Mouse (Mus musculus) megakaryocyte, embryonic 14.5 days (primary cell): ENCODE measurements at regions not wholly inside any gene's neighbourhood (a gene's known extent, or its start where the extent isn't known, plus 50 kb on each side); places are given as distances from the start of the nearest gene placed in this dataset.

Experiments used
- H3K27me3 ChIP-seq: replicated peaks from 2 replicates; pipeline ENCODE3; 2012; ENCODE audit warnings: inconsistent platforms
- H3K36me3 ChIP-seq: replicated peaks from 2 replicates; pipeline ENCODE3; 2012; ENCODE audit warnings: low read length, inconsistent platforms, mixed read lengths
- H3K4me1 ChIP-seq: 2 replicates; pipeline ENCODE4 v1.6.1; 2012; ENCODE audit warnings: inconsistent platforms
- H3K4me3 ChIP-seq: replicated peaks from 2 replicates; pipeline ENCODE3; 2012; ENCODE audit warnings: moderate library complexity, mild to moderate bottlenecking, inconsistent platforms
- H3K9me3 ChIP-seq: 2 replicates; pipeline ENCODE4 v1.6.1; 2012; ENCODE audit warnings: inconsistent platforms
- FLI1 ChIP-seq: IDR thresholded peaks from 2 replicates; pipeline ENCODE4 v1.6.1; 2012; ENCODE audit warnings: low read length, inconsistent platforms, mixed read lengths
- GATA1 ChIP-seq: IDR thresholded peaks from 3 replicates; pipeline ENCODE4 v1.6.1; 2012; ENCODE audit warnings: mixed read lengths, low read length, inconsistent platforms, borderline replicate concordance

- no peak for TF ChIP-seq GATA1
- no peak for TF ChIP-seq FLI1
- H3K9me3 ChIP-seq = peaks cover 41% of the 10 kb centered on the region
- no peaks in the 10 kb centered on the region for H3K27me3 ChIP-seq
- no peaks in the 10 kb centered on the region for H3K36me3 ChIP-seq
- H3K4me3 ChIP-seq = no peak overlapping the region
- no peaks in the 10 kb centered on the region for H3K4me1 ChIP-seq
These were observed 227.4 kb upstream of the Pabpc6 start for GRCm38 (mm10) chr17:9896964-9897363.

DNA sequence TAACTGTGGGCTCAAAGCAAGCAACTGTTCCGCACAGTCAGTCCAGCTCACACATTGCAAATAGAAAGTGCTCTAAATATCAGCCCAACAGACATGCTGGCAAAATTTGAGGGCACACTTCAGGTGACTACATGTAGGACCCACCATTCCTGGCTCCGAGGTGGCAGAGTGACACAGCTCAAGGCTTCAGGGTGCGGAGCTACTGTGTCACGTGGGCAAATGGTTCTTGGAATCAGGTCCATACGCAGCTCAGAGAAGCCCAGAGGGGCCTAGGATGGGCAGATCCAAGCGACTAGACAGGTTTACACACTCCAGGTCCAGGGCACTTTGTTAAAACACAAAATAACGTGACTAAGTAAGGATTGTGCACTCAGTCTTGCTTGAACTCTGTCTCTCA lies 226.2 kb upstream of the Pabpc6 start:
- TF ChIP-seq GATA1 (no peak), FLI1 (no peak)
- no peaks in the 10 kb centered on the region for H3K27me3 ChIP-seq
- peaks cover 36% of the 10 kb centered on the region for H3K9me3 ChIP-seq
- H3K4me1 ChIP-seq = no peaks in the 10 kb centered on the region
- no peaks in the 10 kb centered on the region for H3K36me3 ChIP-seq
- no peak overlapping the region for H3K4me3 ChIP-seq

GRCm38 (mm10) chr17:9894828-9895685 lies 225.5 kb upstream of the Pabpc6 start:
- H3K36me3 ChIP-seq = no peaks in the 10 kb centered on the region
- peaks cover 36% of the 10 kb centered on the region for H3K9me3 ChIP-seq
- TF ChIP-seq FLI1 (no peak), GATA1 (no peak)
- H3K4me1 ChIP-seq = no peaks in the 10 kb centered on the region
- no peaks in the 10 kb centered on the region for H3K27me3 ChIP-seq
- H3K4me3 ChIP-seq = no peak overlapping the region

GRCm38 (mm10) chr17:9893966-9894365 lies 224.4 kb upstream of the Pabpc6 start:
- no peaks in the 10 kb centered on the region for H3K27me3 ChIP-seq
- no peak for TF ChIP-seq FLI1
- TF ChIP-seq GATA1 = no peak
- no peak overlapping the region for H3K4me3 ChIP-seq
- no peaks in the 10 kb centered on the region for H3K36me3 ChIP-seq
- H3K9me3 ChIP-seq = peaks cover 33% of the 10 kb centered on the region
- no peaks in the 10 kb centered on the region for H3K4me1 ChIP-seq

GRCm38 (mm10) chr17:9892776-9893175 lies 223.3 kb upstream of the Pabpc6 start:
- H3K4me3 ChIP-seq = no peak overlapping the region
- TF ChIP-seq GATA1 (no peak), FLI1 (no peak)
- no peaks in the 10 kb centered on the region for H3K27me3 ChIP-seq
- H3K36me3 ChIP-seq = no peaks in the 10 kb centered on the region
- H3K4me1 ChIP-seq = no peaks in the 10 kb centered on the region
- H3K9me3 ChIP-seq = peaks cover 21% of the 10 kb centered on the region

- Histone ChIP-seq H3K9me3 (peaks cover 18% of the 10 kb centered on the region; the same call in 1 of the 2 replicates), H3K4me3 (no peak overlapping the region), H3K4me1 (no peaks in the 10 kb centered on the region), H3K27me3 (no peaks in the 10 kb centered on the region), H3K36me3 (no peaks in the 10 kb centered on the region)
- TF ChIP-seq FLI1 (no peak), GATA1 (no peak)
These were observed 222.6 kb upstream of the Pabpc6 start for GRCm38 (mm10) chr17:9892141-9892540.

- Histone ChIP-seq H3K4me3 (no peak overlapping the region), H3K36me3 (no peaks in the 10 kb centered on the region), H3K27me3 (no peaks in the 10 kb centered on the region), H3K4me1 (no peaks in the 10 kb centered on the region), H3K9me3 (peaks cover 12% of the 10 kb centered on the region; the same call in 1 of the 2 replicates)
- TF ChIP-seq GATA1 = no peak
- no peak for TF ChIP-seq FLI1
These were observed 219.0 kb upstream of the Pabpc6 start for GRCm38 (mm10) chr17:9888494-9888893.

GRCm38 (mm10) chr17:9885110-9885509 lies 215.6 kb upstream of the Pabpc6 start:
- H3K36me3 ChIP-seq = no peaks in the 10 kb centered on the region
- no peak overlapping the region for H3K4me3 ChIP-seq
- H3K9me3 ChIP-seq = peaks cover 15% of the 10 kb centered on the region
- no peaks in the 10 kb centered on the region for H3K27me3 ChIP-seq
- no peak for TF ChIP-seq GATA1
- TF ChIP-seq FLI1 = no peak
- no peaks in the 10 kb centered on the region for H3K4me1 ChIP-seq

GRCm38 (mm10) chr17:9882639-9883226 lies 213.2 kb upstream of the Pabpc6 start:
- no peaks in the 10 kb centered on the region for H3K27me3 ChIP-seq
- no peaks in the 10 kb centered on the region for H3K36me3 ChIP-seq
- H3K4me3 ChIP-seq = no peak overlapping the region
- H3K4me1 ChIP-seq = no peaks in the 10 kb centered on the region
- TF ChIP-seq GATA1 = no peak
- no peak for TF ChIP-seq FLI1
- H3K9me3 ChIP-seq = peaks cover 15% of the 10 kb centered on the region

GRCm38 (mm10) chr17:9879556-9880206 lies 210.2 kb upstream of the Pabpc6 start:
- Histone ChIP-seq H3K4me3 (no peak overlapping the region), H3K9me3 (peaks cover 15% of the 10 kb centered on the region), H3K36me3 (no peaks in the 10 kb centered on the region), H3K4me1 (no peaks in the 10 kb centered on the region), H3K27me3 (no peaks in the 10 kb centered on the region)
- TF ChIP-seq FLI1 (no peak), GATA1 (no peak)
